Mouse (Mus musculus): ENCODE results near the gene Magea5.
"Not testable (repeated sequence)": the region's sequence is repeated elsewhere in the genome, so short reads cannot be mapped to it uniquely, and the experiment has no call there.

The Magea5 gene

GRCm38 (mm10) chrX:155063045-155063444 lies at the start of gene Magea5:
TSS of gene Magea5 (minus strand) at chrX:155063145.
- not testable (repeated sequence) for DNase-seq (ENCODE audit: low read depth, low spot score)

GRCm38 (mm10) chrX:155098024-155098423 lies 35.1 kb upstream of the Magea5 start:
- DNase-seq (ENCODE audit: low read depth, low spot score): peak; percentile 10

- DNase-seq (ENCODE audit: low read depth, low spot score): not testable (repeated sequence)
Observed at GRCm38 (mm10) chrX:155093566-155093965, 30.6 kb upstream of the Magea5 start, which contains the start of gene Magea2. TSS of gene Magea2 (minus strand) at chrX:155093666.

- not testable (repeated sequence) for DNase-seq (ENCODE audit: low read depth, low spot score)
Observed at GRCm38 (mm10) chrX:155089693-155090092, 26.7 kb upstream of the Magea5 start, which contains the start of gene Magea1. TSS of gene Magea1 (minus strand) at chrX:155089793.

Measured in ES-CJ7 (cell line).